Mouse (Mus musculus) CH12.LX (cell line): ENCODE results near the gene Pitx3. TPM values are rescaled to one million over a fixed set of nuclear protein-coding genes. Genes with fewer than 3 reads are reported as not detected.

Experiments used
- DNase-seq: peaks from one replicate; pipeline ENCODE4 v3.0.0-alpha.2; 2013; ENCODE audit errors: extremely low read depth
- H3K27ac ChIP-seq: 2 replicates; pipeline ENCODE4 v1.5.1; 2012; ENCODE audit warnings: low read depth, mild to moderate bottlenecking, control low read depth, moderate library complexity; ENCODE audit not compliant: insufficient read depth
- H3K27me3 ChIP-seq: replicated peaks from 2 replicates; pipeline ENCODE3; 2012; ENCODE audit warnings: inconsistent platforms
- H3K36me3 ChIP-seq, 2 experiments: replicated peaks in 1 of 2; 2 replicates each; pipeline versions ENCODE3 to v1.6.1; 2012; ENCODE audit warnings: inconsistent platforms in 1 of 2, low read length in 1 of 2, mild to moderate bottlenecking in 1 of 2, mixed read lengths in 1 of 2, moderate library complexity in 1 of 2; ENCODE audit not compliant: control insufficient read depth in 1 of 2, insufficient read depth in 1 of 2
- H3K4me1 ChIP-seq, 2 experiments: 2 replicates each; pipeline ENCODE4 v1.6.1; 2012; ENCODE audit warnings: inconsistent platforms in 1 of 2, moderate library complexity in 1 of 2; ENCODE audit not compliant: insufficient read depth in 2 of 2, control insufficient read depth in 1 of 2
- H3K4me2 ChIP-seq: 2 replicates; pipeline ENCODE4 v1.6.1; 2012; ENCODE audit warnings: low read depth, mild to moderate bottlenecking, control low read depth; ENCODE audit not compliant: poor library complexity, insufficient read depth, severe bottlenecking
- H3K4me3 ChIP-seq, 3 experiments: fragments of 150-350 bp in 1 of 3; sonication (generic) in 1 of 3; replicated peaks in 1 of 3; 2 replicates each; pipeline versions ENCODE3 to v1.5.1; 2011 to 2012; ENCODE audit warnings: low read depth in 2 of 3, low read length in 2 of 3, mild to moderate bottlenecking in 2 of 3, moderate library complexity in 2 of 3, control low read depth in 1 of 3, improper control_type of control experiment in 1 of 3, inconsistent platforms in 1 of 3, mixed read lengths in 1 of 3; ENCODE audit not compliant: poor library complexity in 1 of 3
- H3K79me2 ChIP-seq: replicated peaks from 2 replicates; pipeline ENCODE4 v1.6.1; 2012; ENCODE audit warnings: mild to moderate bottlenecking, moderate library complexity; ENCODE audit not compliant: control insufficient read depth, poor library complexity, insufficient read depth, severe bottlenecking; ENCODE audit errors: extremely low read depth
- H3K9ac ChIP-seq: 2 replicates; pipeline ENCODE4 v1.6.1; 2012; ENCODE audit warnings: low read depth, mild to moderate bottlenecking, control low read depth, moderate library complexity; ENCODE audit not compliant: insufficient read depth
- H3K9me3 ChIP-seq: replicated peaks from 2 replicates; pipeline ENCODE3; 2012; ENCODE audit warnings: low read length, inconsistent platforms, mixed read lengths
- BHLHE40 ChIP-seq: IDR thresholded peaks from 2 replicates; pipeline ENCODE4 v1.6.1; 2011; ENCODE audit warnings: mild to moderate bottlenecking, low read depth, low read length, improper control_type of control experiment
- CHD2 ChIP-seq: IDR thresholded peaks from 2 replicates; pipeline ENCODE4 v1.6.1; 2011; ENCODE audit warnings: low read length, improper control_type of control experiment
- E2F4 ChIP-seq: IDR thresholded peaks from 2 replicates; pipeline ENCODE4 v1.6.1; 2011; ENCODE audit warnings: low read depth, low read length, improper control_type of control experiment; ENCODE audit not compliant: insufficient replicate concordance
- JUND ChIP-seq: conservative IDR thresholded peaks from 2 replicates; pipeline ENCODE4 v1.6.1; 2011; ENCODE audit warnings: low read depth, low read length, improper control_type of control experiment
- MAFK ChIP-seq: IDR thresholded peaks from 2 replicates; pipeline ENCODE4 v1.6.1; 2011; ENCODE audit warnings: low read length, improper control_type of control experiment; ENCODE audit not compliant: insufficient replicate concordance
- MAX ChIP-seq: IDR thresholded peaks from 2 replicates; pipeline ENCODE4 v1.6.1; 2011; ENCODE audit warnings: low read length, improper control_type of control experiment
- MAZ ChIP-seq: IDR thresholded peaks from 2 replicates; pipeline ENCODE4 v1.6.1; 2012; ENCODE audit warnings: low read depth, mild to moderate bottlenecking, inconsistent platforms, low read length, improper control_type of control experiment, moderate library complexity
- NELFE ChIP-seq: IDR thresholded peaks from 2 replicates; pipeline ENCODE4 v1.6.1; 2011; ENCODE audit warnings: low read depth, low read length, improper control_type of control experiment
- NRF1 ChIP-seq: IDR thresholded peaks from 2 replicates; pipeline ENCODE4 v1.6.1; 2014; ENCODE audit warnings: low read depth, mild to moderate bottlenecking, inconsistent platforms, low read length, improper control_type of control experiment, moderate library complexity
- TBP ChIP-seq: conservative IDR thresholded peaks from 2 replicates; pipeline ENCODE4 v1.6.1; 2011; ENCODE audit warnings: low read depth, low read length, improper control_type of control experiment
- TCF12 ChIP-seq: IDR thresholded peaks from 2 replicates; pipeline ENCODE4 v1.6.1; 2014; ENCODE audit warnings: low read depth, mild to moderate bottlenecking, inconsistent platforms, low read length, improper control_type of control experiment
- dilution Hi-C: fragments of 300-500 bp; cut with MboI; formaldehyde crosslinking; loops from 2 replicates; pipeline ENCODE4 v1.14.3; 2020; ENCODE audit warnings: low sequenced_read_pairs; ENCODE audit not compliant: extremely low pct_unique_long_range_greater_than_20kb, extremely low pct_ligation_motif_present
- in situ Hi-C: fragments of 300-500 bp; cut with MboI; formaldehyde crosslinking; loops from 3 replicates; pipeline ENCODE4 v1.14.3; 2019; ENCODE audit warnings: low sequenced_read_pairs, low pct_ligation_motif_present, low pct_unique_long_range_greater_than_20kb, mixed read lengths
- polyA plus RNA-seq: library from polyadenylated mRNA; unstranded; fragments of >175 nt; gene quantifications from 2 replicates; pipeline ENCODE4 v1.2.1, GENCODE M21; 2012; ENCODE audit warnings: low read depth; ENCODE audit not compliant: insufficient read length
- total RNA-seq, 2 experiments: library from RNA; depleted of rRNA; stranded (reverse); fragments of 300-350 nt in 1 of 2; fragments of >200 nt in 1 of 2; gene quantifications; 2 replicates each; pipeline ENCODE4 v1.2.3; 2012 to 2014

The Pitx3 gene
- total and polyA plus RNA-seq, 3 experiments, result not detected

- no peak overlapping the region for H3K4me3 ChIP-seq
- H3K9me3 ChIP-seq, result no peaks in the 10 kb centered on the region
- no peak for DNase-seq
- in situ Hi-C loops (no loop called here), dilution Hi-C loops (no loop called here)
- H3K4me1 ChIP-seq, result no peaks in the 10 kb centered on the region
- TF ChIP-seq JUND (no peak), NELFE (no peak), MAZ (no peak), MAFK (no peak)
- no peaks in the 10 kb centered on the region for H3K79me2 ChIP-seq
- H3K27ac ChIP-seq, result no peak overlapping the region
- no peak overlapping the region for H3K9ac ChIP-seq
- peaks cover 4% of the 10 kb centered on the region for H3K27me3 ChIP-seq
- no peaks in the 10 kb centered on the region for H3K36me3 ChIP-seq
- H3K4me2 ChIP-seq, result no peak overlapping the region
These were observed 44.5 kb downstream of the Pitx3 start for GRCm38 (mm10) chr19:46103437-46104186.

- dilution Hi-C loops, result no loop called here
- H3K27me3 ChIP-seq, result peaks cover 4% of the 10 kb centered on the region
- in situ Hi-C loops, result no loop called here
- H3K9ac ChIP-seq, result no peak overlapping the region
- no peaks in the 10 kb centered on the region for H3K79me2 ChIP-seq
- no peak overlapping the region for H3K4me3 ChIP-seq
- H3K4me1 ChIP-seq, result no peaks in the 10 kb centered on the region
- TF ChIP-seq CHD2 (no peak), MAX (no peak), BHLHE40 (no peak), TCF12 (no peak), E2F4 (no peak)
- no peak for DNase-seq
- H3K36me3 ChIP-seq, result no peaks in the 10 kb centered on the region
- H3K27ac ChIP-seq, result no peak overlapping the region
- H3K9me3 ChIP-seq, result peaks cover 2% of the 10 kb centered on the region
- no peak overlapping the region for H3K4me2 ChIP-seq
These were observed 48.6 kb downstream of the Pitx3 start for GRCm38 (mm10) chr19:46099561-46099960.

- Histone ChIP-seq H3K36me3 (no peaks in the 10 kb centered on the region), H3K4me1 (no peaks in the 10 kb centered on the region), H3K4me2 (no peak overlapping the region), H3K79me2 (no peaks in the 10 kb centered on the region), H3K27me3 (peaks cover 4% of the 10 kb centered on the region), H3K9ac (no peak overlapping the region), H3K9me3 (peaks cover 5% of the 10 kb centered on the region), H3K27ac (no peak overlapping the region), H3K4me3 (no peak overlapping the region)
- no peak for DNase-seq
- in situ Hi-C loops (no loop called here), dilution Hi-C loops (no loop called here)
- TF ChIP-seq TBP (no peak), CHD2 (no peak), NRF1 (no peak)
These were observed 51.7 kb downstream of the Pitx3 start for GRCm38 (mm10) chr19:46096396-46096795.
